Mouse (Mus musculus) bone marrow, adult 2 months (tissue): ENCODE measurements around the gene Hnrnpll.

ENCODE experiments used
- CTCF ChIP-seq: fragments of 200-500 bp; IDR thresholded peaks from 2 replicates; pipeline ENCODE4 v1.5.1; 2011; ENCODE audit warnings: low read length, control low read depth; ENCODE audit not compliant: control insufficient read depth, insufficient read depth
- POLR2A ChIP-seq: fragments of 200-500 bp; IDR thresholded peaks from 2 replicates; pipeline ENCODE4 v1.6.1; 2011; ENCODE audit warnings: low read depth, mild to moderate bottlenecking, control low read depth, low read length, borderline replicate concordance; ENCODE audit not compliant: control insufficient read depth

DNA sequence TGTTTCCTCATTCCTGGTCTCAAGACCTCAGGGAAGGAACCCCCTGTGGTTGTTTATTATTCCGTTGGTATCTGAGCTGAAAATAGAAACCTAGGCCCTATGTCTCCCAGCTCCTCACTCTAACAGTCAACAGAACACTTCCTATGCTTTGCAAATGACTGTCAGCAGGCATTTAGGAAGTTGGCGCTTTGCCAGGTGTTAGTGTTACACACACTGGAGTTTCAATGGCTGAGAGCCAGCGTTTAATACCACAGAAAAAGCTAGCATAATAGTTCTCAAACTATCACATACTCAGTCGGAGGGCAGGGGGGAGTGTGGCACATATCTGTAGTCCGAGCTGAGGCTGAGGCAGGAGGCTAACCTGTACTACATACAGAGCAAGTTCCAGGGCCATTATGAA lies 53.3 kb downstream of the Hnrnpll start:
- TF ChIP-seq POLR2A: no peak
- TF ChIP-seq CTCF: no peak
